Mouse (Mus musculus) E14TG2a.4 (cell line): ENCODE measurements around the gene Ednrb.

Experiments
- H3K27me3 ChIP-seq: 2 replicates; pipeline ENCODE4 v1.6.1; 2014; ENCODE audit warnings: low read length, control low read depth; ENCODE audit not compliant: insufficient read depth
- H3K36me3 ChIP-seq: 2 replicates; pipeline ENCODE4 v1.6.1; 2014; ENCODE audit warnings: low read length, control low read depth; ENCODE audit not compliant: insufficient read depth
- H3K4me1 ChIP-seq: replicated peaks from 2 replicates; pipeline ENCODE4 v1.6.1; 2014; ENCODE audit warnings: low read depth, low read length, control low read depth
- H3K4me3 ChIP-seq: replicated peaks from 2 replicates; pipeline ENCODE4 v1.5.1; 2014; ENCODE audit warnings: mild to moderate bottlenecking, low read length
- H3K9me3 ChIP-seq: 2 replicates; pipeline ENCODE4 v1.6.1; 2014; ENCODE audit warnings: low read length, control low read depth
- CTCF ChIP-seq: conservative IDR thresholded peaks from 2 replicates; pipeline ENCODE4 v1.5.1; 2014; ENCODE audit warnings: low read length
- NANOG ChIP-seq: IDR thresholded peaks from 2 replicates; pipeline ENCODE4 v1.6.1; 2014; ENCODE audit warnings: borderline replicate concordance, low read length, mixed read lengths
- POU5F1 ChIP-seq: IDR thresholded peaks from 2 replicates; pipeline ENCODE4 v1.6.1; 2014; ENCODE audit warnings: low read length, borderline replicate concordance

Gene Ednrb

DNA sequence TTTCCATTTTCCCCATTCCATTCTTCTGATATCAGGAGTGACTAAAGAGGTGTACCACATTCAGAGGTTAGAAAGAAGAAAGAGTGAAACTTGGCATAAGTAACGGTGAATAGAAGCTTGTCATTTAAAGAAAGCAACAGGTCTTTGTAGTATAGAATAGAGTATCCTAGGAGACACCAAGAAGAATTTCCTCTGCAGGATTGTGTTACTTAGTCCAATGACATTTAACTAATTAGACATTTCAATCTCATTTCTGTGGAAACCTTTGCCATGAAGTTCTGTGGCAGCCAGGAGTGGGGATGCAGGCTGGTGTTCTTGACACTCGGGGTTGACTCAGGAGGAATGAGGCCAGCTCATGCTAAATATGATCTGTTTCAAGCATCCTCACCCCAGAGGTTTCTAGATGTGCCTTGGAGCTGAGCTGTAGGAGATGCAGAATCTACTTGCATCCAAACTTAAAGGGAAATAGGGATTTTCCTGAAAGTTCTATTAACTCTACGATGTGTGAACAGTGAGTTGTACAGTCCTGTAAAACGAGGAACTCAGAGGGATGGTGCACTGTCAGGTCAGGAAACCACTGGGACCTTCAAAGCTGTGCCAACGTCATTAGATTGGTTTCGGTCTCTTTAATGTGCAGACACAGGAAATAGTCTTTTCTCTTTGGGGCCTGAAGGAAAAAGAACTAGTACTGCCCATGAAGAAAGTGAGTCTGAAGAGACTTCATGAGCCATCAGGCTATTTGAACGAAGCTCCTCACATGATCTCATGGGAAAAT is 6.1 kb upstream of the Ednrb start:
- Histone ChIP-seq H3K9me3 (peaks cover 33% of the 10 kb centered on the region), H3K36me3 (no peaks in the 10 kb centered on the region), H3K4me3 (no peak overlapping the region), H3K4me1 (no peaks in the 10 kb centered on the region), H3K27me3 (peaks cover 2% of the 10 kb centered on the region; the same call in 1 of the 2 replicates)
- no peak for TF ChIP-seq CTCF
- no peak for TF ChIP-seq NANOG
- TF ChIP-seq POU5F1, result no peak

GRCm38 (mm10) chr14:103845716-103846115 is 1.5 kb upstream of the Ednrb start:
- no peaks in the 10 kb centered on the region for H3K36me3 ChIP-seq
- peaks cover 41% of the 10 kb centered on the region for H3K9me3 ChIP-seq
- peaks cover 20% of the 10 kb centered on the region for H3K4me1 ChIP-seq
- TF ChIP-seq CTCF (no peak), POU5F1 (no peak), NANOG (no peak)
- H3K4me3 ChIP-seq, result no peak overlapping the region
- H3K27me3 ChIP-seq, result peaks cover 39% of the 10 kb centered on the region

DNA sequence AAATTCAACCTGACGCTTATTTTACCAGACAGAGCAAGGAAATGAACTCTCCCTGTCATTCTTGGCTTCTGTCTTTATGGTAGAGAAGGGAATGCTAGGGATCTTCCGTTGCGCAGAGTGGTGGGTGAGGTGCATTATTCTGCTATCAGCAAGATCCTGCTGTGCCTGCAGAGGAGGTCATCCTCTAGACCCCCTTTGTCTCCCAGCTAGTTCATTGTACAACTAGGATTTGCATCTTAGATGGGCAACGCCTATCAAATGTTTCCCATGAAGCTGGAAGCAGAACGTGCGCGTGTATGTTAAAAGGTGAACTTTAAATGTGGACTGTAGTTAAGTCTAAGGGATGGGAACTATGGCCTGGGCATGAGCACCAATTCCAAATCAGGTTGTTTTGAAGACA is 742 bp upstream of the Ednrb start:
- Histone ChIP-seq H3K4me3 (no peak overlapping the region), H3K27me3 (peaks cover 39% of the 10 kb centered on the region), H3K9me3 (peaks cover 41% of the 10 kb centered on the region), H3K4me1 (peaks cover 20% of the 10 kb centered on the region), H3K36me3 (no peaks in the 10 kb centered on the region)
- no peak for TF ChIP-seq POU5F1
- TF ChIP-seq CTCF, result no peak
- TF ChIP-seq NANOG, result no peak

GRCm38 (mm10) chr14:103843371-103844001 is 716 bp downstream of the Ednrb start:
- H3K27me3 ChIP-seq, result peaks cover 39% of the 10 kb centered on the region
- peaks cover 40% of the 10 kb centered on the region for H3K9me3 ChIP-seq
- peak overlapping the region; percentile 73 for H3K4me3 ChIP-seq
- TF ChIP-seq POU5F1 (no peak), CTCF (no peak), NANOG (no peak)
- H3K36me3 ChIP-seq, result no peaks in the 10 kb centered on the region
- H3K4me1 ChIP-seq, result peaks cover 20% of the 10 kb centered on the region

DNA sequence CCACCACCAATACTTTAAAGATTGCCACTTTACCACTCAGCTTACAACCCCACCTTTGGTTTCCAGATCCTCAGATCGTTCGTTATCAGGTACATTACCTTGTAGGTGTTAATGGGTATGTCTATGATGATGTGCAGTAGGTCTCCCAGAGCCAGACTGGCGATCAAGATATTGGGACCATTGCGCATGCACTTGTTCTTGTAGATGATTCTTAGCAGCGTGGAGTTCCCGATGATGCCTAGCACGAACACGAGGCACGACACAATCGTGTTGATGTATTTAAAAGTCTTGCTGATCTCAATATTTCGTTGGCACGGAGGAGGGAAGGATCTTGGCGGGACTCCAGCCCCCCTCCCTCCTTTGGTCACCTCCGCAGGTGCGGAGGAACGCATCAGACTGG is 1.3 kb downstream of the Ednrb start:
- Histone ChIP-seq H3K36me3 (no peaks in the 10 kb centered on the region), H3K27me3 (peaks cover 39% of the 10 kb centered on the region), H3K4me3 (peak overlapping the region; percentile 73), H3K4me1 (peaks cover 20% of the 10 kb centered on the region), H3K9me3 (peaks cover 35% of the 10 kb centered on the region)
- no peak for TF ChIP-seq NANOG
- TF ChIP-seq POU5F1, result no peak
- TF ChIP-seq CTCF, result no peak

- H3K4me3 ChIP-seq, result no peak overlapping the region
- H3K9me3 ChIP-seq, result peaks cover 10% of the 10 kb centered on the region
- H3K36me3 ChIP-seq, result no peaks in the 10 kb centered on the region
- H3K27me3 ChIP-seq, result peaks cover 38% of the 10 kb centered on the region
- peaks cover 20% of the 10 kb centered on the region for H3K4me1 ChIP-seq
- TF ChIP-seq CTCF (no peak), NANOG (no peak), POU5F1 (no peak)
These were observed 3.8 kb downstream of the Ednrb start for GRCm38 (mm10) chr14:103840436-103840835.

- Histone ChIP-seq H3K4me1 (peaks cover 10% of the 10 kb centered on the region), H3K4me3 (no peak overlapping the region), H3K27me3 (peaks cover 23% of the 10 kb centered on the region), H3K9me3 (no peaks in the 10 kb centered on the region), H3K36me3 (no peaks in the 10 kb centered on the region)
- TF ChIP-seq POU5F1, result no peak
These were observed 5.3 kb downstream of the Ednrb start for GRCm38 (mm10) chr14:103838887-103839286.

DNA sequence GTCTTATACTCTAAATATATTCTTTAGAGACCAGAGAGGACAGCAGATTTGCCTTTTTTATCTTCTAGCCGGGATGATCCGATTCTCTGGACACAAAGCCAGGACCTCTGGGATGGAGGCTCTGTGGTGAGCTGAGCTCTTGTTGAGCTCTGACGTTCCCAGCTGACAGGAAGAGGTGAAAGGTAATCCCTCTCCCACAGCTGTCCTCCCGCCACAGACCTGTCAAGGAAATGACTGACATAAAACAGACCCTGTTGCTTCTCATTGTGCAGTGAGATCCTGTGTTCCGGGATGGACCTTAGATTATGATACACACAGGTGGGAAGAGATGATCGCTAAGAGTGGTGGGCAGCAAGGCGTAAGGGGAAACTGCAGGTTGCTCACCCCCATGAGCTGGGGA is 9.6 kb downstream of the Ednrb start:
- no peak for TF ChIP-seq CTCF
- TF ChIP-seq NANOG, result no peak
- no peak for TF ChIP-seq POU5F1
- no peaks in the 10 kb centered on the region for H3K4me1 ChIP-seq

DNA sequence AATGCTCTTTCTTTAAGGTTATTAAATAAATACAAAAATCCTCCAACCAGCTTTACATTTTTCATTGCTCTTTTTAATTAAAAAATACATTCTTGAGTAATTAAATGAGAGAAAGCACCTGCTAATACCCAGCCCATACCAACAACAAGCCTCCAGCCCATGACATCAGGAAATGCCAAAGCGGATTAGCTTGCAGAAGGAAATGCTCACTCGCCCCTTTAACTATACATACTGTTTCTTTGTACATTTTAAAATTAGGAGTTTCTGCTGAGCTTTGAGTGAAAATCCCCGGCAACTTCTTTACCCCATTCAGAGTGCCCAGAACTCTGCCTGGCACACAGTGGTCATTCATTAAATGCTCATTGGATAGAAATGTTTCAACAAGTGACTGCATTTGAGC is 10.1 kb downstream of the Ednrb start:
- TF ChIP-seq NANOG, result no peak
- TF ChIP-seq POU5F1, result no peak
- TF ChIP-seq CTCF, result no peak
- no peak overlapping the region for H3K4me3 ChIP-seq
- H3K27me3 ChIP-seq, result no peaks in the 10 kb centered on the region
- H3K36me3 ChIP-seq, result no peaks in the 10 kb centered on the region
- no peaks in the 10 kb centered on the region for H3K9me3 ChIP-seq
- no peaks in the 10 kb centered on the region for H3K4me1 ChIP-seq

More for the DNA sequence above, 9.6 kb downstream of the Ednrb start:
- no peak overlapping the region for H3K4me3 ChIP-seq
- no peaks in the 10 kb centered on the region for H3K27me3 ChIP-seq
- H3K9me3 ChIP-seq, result no peaks in the 10 kb centered on the region
- no peaks in the 10 kb centered on the region for H3K36me3 ChIP-seq
